Mouse (Mus musculus) cerebellum, adult 2 months (tissue): ENCODE measurements around the gene Haghl.

Experiments used
- CTCF ChIP-seq: fragments of 200-500 bp; IDR thresholded peaks from 2 replicates; pipeline ENCODE4 v1.5.1; 2011; ENCODE audit warnings: low read depth, mild to moderate bottlenecking, control low read depth, low read length, moderate library complexity, borderline replicate concordance; ENCODE audit not compliant: insufficient read depth
- POLR2A ChIP-seq: fragments of 200-500 bp; IDR thresholded peaks from 2 replicates; pipeline ENCODE4 v1.6.1; 2011; ENCODE audit warnings: low read length, control low read depth, borderline replicate concordance; ENCODE audit not compliant: insufficient read depth

DNA sequence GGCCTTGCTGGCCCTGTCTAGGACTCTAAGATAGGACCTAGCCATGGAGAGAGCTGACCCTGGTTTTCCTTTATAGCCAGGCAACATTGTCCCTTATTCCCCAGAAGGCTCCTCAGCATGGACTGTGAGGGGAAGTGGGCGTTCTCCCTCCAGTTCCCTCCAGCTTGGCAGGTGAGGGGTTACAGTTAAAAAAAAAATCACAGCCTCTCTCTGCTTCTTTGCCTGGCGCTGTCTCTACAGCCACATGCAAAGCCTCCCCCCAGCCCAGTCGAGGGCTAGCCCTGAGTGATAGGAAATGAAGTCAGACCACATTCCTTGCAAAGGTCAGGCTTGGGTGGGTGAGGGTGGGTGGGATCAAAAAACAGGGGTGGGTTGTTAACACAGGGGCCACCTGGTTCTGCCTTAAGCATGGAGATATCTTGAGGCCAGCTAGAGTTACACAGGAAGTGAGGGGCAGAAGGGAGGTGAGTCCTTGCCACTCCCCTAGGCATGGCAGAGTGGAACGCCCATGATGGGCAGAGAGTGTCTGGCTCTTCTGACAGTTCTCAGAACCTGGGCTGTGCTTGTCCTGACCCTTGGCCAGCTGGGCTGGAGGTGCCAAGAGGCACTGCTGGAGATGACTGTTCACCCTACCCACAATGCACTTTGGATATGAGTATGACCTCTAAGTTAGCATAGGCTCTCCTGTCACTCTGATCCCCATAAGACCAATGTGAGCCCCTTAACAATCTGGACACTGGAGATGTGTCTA lies 29.7 kb downstream of the Haghl start:
- TF ChIP-seq POLR2A (no peak), CTCF (no peak)
